Mouse (Mus musculus) layer of hippocampus, postnatal 10 days (tissue): ENCODE results near the gene Ccp110. TPM values are rescaled to one million over a fixed set of nuclear protein-coding genes. Genes with fewer than 3 reads are reported as not detected.

Experiments used
- DNase-seq, 2 experiments: peaks; one replicate each; pipeline ENCODE4 v3.0.0; 2021; ENCODE audit warnings: low spot score in 2 of 2
- total RNA-seq, 2 experiments: library from RNA; stranded (reverse); gene quantifications; 2 replicates each; pipeline ENCODE4 v1.2.3; 2021

Gene Ccp110
- total RNA-seq, 2 experiments from 2014 or later: 31.5 to 34.1 TPM

GRCm38 (mm10) chr7:118725459-118725858 lies 13.1 kb downstream of the Ccp110 start:
- DNase-seq: no peak

GRCm38 (mm10) chr7:118728846-118729587 lies 16.7 kb downstream of the Ccp110 start:
- DNase-seq: no peak

GRCm38 (mm10) chr7:118731781-118732180 lies 19.4 kb downstream of the Ccp110 start:
- DNase-seq: no peak

- DNase-seq: no peak
Observed at GRCm38 (mm10) chr7:118733225-118733624, 20.9 kb downstream of the Ccp110 start.

GRCm38 (mm10) chr7:118738730-118739129 lies 26.4 kb downstream of the Ccp110 start:
- DNase-seq: no peak

GRCm38 (mm10) chr7:118739975-118740531 lies 27.7 kb downstream of the Ccp110 start, which contains the start of gene Vps35l:
Gene Vps35l (plus strand): TSS chr7:118740226.
- DNase-seq: peak; percentile 85 to 86

- DNase-seq: peak; percentile 97
Observed at GRCm38 (mm10) chr7:118740532-118741338, 28.4 kb downstream of the Ccp110 start.

GRCm38 (mm10) chr7:118742278-118742677 lies 29.9 kb downstream of the Ccp110 start:
- DNase-seq: no peak

GRCm38 (mm10) chr7:118744766-118745165 lies 32.4 kb downstream of the Ccp110 start:
- DNase-seq: no peak

GRCm38 (mm10) chr7:118747891-118748672 lies 35.7 kb downstream of the Ccp110 start:
- peak; percentile 37 to 56 for DNase-seq

GRCm38 (mm10) chr7:118749706-118750105 lies 37.4 kb downstream of the Ccp110 start:
- no peak for DNase-seq

GRCm38 (mm10) chr7:118751625-118752024 lies 39.3 kb downstream of the Ccp110 start:
- no peak for DNase-seq

GRCm38 (mm10) chr7:118755756-118756155 lies 43.4 kb downstream of the Ccp110 start:
- DNase-seq: no peak

GRCm38 (mm10) chr7:118756490-118757265 lies 44.3 kb downstream of the Ccp110 start:
- DNase-seq: no peak

- no peak for DNase-seq
Observed at GRCm38 (mm10) chr7:118758369-118758768, 46.0 kb downstream of the Ccp110 start.

- no peak for DNase-seq
Observed at GRCm38 (mm10) chr7:118759372-118759771, 47.0 kb downstream of the Ccp110 start.

- DNase-seq: no peak
Observed at GRCm38 (mm10) chr7:118763939-118764338, 51.6 kb downstream of the Ccp110 start.

- DNase-seq: no peak
Observed at GRCm38 (mm10) chr7:118764725-118765124, 52.4 kb downstream of the Ccp110 start.

GRCm38 (mm10) chr7:118765604-118766003 lies 53.3 kb downstream of the Ccp110 start:
- DNase-seq: no peak

GRCm38 (mm10) chr7:118766119-118766833 lies 53.9 kb downstream of the Ccp110 start:
- peak; percentile 75 to 82 for DNase-seq
